Mouse (Mus musculus) ES-Bruce4 (cell line): ENCODE measurements around the gene Sf3a2.

Experiments
- EP300 ChIP-seq: IDR thresholded peaks from 2 replicates; pipeline ENCODE4 v1.6.1; 2011; ENCODE audit warnings: low read depth, low read length; ENCODE audit not compliant: insufficient read depth
- POLR2A ChIP-seq: IDR thresholded peaks from one replicate; pipeline ENCODE4 v1.8.1; 2011; ENCODE audit warnings: low read length; ENCODE audit not compliant: insufficient read depth

GRCm38 (mm10) chr10:80827063-80827869, 29.3 kb downstream of the Sf3a2 start:
- TF ChIP-seq POLR2A, result no peak
- TF ChIP-seq EP300, result no peak
